Mouse (Mus musculus) cerebellum, adult 8-10 months (tissue): ENCODE results near the gene Golt1a.
A peak's percentile ranks its signal among the peaks of the same experiment; 100 is the strongest.

Experiments used
- DNase-seq: peaks from one replicate; pipeline ENCODE4 v3.0.0; 2022

The Golt1a gene

DNA sequence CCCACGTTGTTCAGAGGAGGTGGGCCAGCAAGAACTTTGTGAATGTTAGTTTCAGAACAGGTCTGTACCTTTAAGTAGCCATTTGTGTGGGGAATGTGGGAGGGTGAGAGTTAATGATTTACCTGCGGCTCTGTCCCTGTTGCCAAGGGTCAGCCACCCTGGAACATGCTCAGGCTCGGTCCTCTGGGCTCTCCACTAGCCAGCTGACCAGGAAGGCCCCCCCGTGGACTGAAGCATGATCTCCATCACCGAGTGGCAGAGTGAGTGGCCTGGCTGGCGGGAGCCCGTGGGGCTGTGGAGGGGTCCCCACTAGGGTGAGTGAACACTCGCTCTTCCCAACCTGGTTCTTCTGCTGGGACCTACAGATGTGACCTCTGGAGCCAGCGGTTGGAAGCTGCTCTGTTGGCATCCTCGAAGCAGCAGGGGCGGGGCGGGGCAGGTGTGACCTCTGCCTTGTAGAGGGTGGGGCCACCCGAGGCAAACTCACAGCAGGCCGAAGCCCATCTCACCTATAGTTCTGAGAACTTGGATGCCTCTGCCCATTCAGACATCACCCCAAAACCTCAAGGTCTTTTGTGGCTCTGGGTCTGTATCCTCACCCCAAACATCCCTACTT, at the start of gene Golt1a:
TSS of gene Golt1a (plus strand) at position 149 of the 616 bp plus-strand sequence.
- DNase-seq: no peak

DNA sequence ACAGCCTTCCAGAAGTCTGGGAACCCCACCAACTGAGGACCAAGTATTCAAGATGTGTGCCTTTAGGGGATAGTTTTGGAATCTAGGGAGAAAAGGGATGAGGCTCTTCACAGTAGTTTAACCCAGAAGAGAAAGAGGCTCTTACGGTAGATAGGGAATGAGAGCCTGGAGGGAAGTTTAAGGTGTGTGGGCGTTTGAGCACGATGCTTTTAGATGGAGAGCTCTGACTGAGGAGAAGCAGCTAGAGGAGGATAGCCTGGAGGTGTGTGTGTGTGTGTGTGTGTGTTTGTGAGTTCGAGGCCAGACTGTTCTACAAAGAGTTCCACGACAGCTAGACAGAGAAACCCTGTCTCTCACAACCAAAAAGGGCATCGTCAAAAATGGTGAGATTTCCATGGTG, 47.0 kb upstream of the Golt1a start:
- no peak for DNase-seq

DNA sequence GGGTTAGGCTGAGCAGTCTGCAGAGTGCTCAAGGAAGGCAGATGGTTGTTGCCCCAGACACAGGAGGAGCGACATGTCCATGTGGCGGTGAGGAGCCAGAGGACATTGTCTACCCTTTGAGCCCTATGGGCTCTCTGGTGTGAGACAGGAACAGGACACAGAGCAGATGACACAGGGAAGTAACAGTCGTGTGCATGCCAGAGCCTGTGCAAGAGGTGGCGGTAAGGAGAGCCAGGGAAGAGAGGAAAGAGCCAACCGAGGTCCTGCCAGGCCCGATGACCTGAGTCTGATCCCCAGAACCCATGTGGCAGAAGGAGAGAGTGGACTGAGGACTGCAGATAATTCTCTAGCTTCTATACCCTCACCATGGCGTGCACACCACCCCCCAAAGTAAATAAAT, 46.5 kb upstream of the Golt1a start:
- DNase-seq: no peak

DNA sequence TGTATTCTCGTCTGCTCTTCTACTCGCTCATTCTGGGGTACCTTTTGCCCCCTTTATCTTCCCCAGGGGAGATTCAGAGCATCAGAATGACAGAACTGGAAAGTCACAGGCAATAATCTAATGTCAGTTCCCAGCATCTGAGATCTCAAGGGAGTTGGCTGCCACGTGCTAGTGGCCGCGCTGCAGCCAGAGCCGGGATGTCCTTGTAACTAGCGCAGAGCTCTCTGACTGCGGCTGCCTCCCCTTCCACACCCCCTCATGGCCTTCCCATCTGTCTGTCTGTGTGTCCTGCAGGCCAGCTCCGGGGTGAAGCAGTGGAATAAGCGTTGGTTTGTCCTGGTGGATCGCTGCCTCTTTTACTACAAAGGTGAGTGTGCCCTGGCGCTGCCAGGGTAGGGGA, 45.2 kb upstream of the Golt1a start:
- DNase-seq: no peak

DNA sequence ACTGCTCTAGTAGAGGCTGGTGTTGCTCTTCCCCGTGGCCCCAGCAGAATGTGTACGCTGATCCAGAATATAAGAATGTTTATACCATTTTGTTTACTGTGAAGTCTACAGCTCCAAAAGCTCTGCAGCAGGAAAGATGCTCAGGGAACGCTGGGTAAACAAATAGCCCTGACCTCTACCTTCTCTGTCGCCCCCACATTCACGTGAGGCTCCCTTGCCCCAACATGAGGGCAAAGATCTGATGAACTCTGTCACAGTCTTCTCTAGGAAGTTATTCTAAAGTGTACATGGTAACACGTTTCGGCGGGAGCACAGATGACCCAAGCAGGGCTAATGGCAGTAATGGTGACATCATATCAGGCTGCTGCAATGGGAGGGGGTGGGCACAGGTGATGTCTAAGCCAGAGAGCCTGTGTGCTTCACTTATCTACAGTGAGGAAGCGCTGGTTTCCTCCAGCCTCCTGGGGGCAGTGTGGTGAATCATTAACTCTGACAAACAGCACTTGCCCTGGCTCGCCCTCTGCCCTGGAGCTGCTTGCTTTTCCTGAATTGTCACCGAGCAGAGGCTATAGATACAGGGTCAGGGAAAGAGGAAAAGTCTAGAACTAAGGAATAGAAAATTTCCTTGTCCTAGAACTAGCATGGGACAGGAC, 44.4 kb upstream of the Golt1a start:
- no peak for DNase-seq

DNA sequence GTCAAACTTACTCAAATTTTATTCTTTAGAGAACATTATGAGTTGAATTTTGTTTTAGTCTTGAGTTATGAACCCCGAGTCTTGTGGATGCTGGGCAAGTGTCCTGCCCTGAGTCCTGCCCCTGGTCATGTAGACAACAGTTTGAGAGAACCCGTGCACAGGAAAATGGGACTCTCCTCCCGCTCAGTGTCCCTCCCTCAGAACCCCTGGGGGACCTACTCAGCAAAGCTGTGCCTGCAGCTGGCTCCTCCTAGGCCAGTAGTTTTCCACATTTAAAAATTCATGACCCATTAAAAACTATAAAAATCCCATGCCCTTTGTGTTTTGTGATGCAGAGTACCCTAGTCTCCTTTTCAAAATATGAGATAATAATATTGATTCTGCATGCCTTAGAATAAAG, 42.5 kb upstream of the Golt1a start:
- DNase-seq: no peak

DNA sequence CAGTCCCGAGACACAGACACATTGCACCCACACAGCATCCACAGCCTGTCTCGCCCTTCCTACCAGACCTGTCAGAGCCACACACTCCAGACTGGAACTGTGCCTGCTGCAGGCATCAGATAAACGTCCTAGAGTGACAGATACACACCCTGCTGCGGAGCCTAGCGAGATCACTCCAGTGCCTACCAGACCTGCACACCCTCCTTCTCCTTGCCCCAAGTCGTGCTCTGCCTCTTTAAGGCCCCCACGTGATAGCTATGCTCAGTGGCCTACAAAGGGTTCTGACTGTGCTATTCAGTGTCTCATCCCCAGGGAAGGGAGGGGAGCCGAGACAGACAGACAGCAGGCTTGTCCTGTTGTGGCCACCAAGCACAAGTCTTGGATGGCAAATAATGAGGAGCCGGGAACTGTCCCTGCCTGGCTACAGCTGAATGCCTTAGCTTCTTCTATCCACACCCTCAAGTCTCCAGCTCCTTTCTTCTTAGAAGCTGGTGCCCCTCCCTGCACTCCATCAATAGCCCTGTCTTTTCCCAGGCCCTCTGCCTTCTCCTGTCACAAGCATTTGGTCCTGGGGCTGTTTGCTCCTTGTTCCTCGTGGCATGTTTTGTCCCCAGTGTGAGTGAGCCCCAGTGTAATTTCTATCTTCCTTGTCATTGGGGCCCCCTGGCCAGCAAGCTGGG, 41.6 kb upstream of the Golt1a start:
- no peak for DNase-seq

DNA sequence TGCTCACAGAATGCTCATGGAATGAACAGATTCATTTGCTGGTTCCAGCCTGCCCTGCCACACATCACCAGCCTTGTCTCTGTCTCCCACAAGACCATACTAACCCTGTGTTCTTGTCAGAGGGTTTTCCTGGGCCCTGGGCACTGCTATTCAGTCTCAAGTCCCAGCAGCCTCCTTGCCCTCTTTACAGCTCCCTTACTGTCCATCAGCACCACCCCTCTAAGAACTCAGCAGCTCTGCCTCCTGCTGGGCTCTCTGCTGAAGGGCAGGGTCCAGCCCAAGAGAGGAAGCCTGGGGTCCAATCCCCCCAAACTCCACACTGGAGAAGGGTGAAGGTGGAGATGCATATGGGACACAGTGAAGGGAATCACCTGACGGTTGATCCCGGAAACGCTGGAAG, 41.1 kb upstream of the Golt1a start:
- no peak for DNase-seq

DNA sequence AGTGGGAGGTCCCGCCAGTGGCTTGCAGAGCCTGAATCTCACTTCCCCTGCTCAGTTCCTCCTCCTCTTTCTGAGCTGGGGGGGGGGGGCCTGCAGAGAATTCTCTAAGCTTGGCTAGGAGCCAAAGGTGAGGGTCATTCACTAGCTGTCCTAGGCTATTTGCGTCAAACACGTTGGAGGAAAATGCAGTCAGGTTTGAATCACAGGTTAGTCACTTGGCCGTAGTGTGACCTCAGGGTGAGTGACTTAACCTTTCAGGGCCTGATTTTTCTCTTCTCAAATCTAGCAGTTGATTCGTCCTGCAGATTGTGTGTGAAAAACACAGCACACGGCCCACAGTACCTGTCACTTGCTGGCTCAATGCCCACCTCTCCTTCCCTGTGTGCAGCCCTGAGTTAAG, 39.3 kb upstream of the Golt1a start:
- DNase-seq: no peak

DNA sequence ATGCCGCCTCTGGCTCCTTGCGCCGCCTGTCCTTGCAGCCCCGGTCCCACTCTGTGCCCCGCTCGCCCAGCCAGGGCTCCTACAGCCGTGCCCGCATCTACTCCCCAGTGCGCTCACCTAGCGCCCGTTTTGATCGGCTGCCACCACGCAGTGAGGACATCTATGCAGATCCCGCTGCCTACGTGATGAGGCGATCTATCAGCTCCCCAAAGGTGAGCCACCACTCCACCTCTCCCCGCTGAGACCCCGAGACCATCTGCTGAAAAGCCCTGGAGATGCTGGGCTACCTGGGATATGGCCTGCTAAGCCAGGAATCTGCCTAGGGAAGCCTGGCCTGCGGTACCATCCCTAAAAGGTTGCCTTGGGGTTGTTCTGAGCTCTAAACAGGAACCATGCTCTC, 35.4 kb upstream of the Golt1a start:
- no peak for DNase-seq

DNA sequence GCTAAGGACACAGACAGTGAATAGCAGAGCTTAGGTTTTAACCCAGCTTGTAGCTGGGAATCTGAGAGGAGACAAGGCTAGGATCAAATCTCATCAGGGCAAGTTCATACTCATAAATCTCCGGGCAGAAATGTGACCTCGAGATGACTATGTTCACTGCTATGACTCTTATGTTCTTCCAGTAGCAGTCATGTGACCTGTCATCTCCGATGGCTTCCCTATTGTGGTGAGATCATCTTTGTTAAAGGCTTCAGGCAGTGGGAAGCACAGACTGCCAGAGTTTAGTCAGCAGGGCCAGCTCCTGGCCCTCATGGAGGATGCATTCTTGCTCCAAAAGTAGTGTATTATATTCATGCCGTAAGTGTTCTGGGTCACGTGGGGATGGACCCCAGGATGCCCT, 32.6 kb upstream of the Golt1a start:
- DNase-seq: no peak

DNA sequence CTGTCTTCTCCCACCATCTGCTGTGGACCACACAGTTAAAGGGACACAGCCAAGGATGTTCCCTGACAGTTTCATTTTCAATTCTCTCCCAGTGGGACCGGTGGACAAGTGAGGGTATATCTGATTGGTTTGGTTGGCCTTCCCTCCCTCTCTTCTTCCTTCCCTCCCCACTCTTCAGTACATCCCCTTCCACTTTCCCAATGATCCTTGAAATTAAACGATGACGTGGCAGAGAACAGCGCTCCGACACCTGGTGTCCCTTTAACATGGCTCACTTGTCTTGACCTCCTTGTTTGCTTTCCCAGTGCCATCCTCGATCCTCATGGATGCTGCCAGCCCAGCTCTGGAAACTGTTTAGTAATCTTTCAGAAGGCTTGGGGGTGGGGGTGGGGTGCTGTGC, 31.1 kb upstream of the Golt1a start:
- DNase-seq: no peak

DNA sequence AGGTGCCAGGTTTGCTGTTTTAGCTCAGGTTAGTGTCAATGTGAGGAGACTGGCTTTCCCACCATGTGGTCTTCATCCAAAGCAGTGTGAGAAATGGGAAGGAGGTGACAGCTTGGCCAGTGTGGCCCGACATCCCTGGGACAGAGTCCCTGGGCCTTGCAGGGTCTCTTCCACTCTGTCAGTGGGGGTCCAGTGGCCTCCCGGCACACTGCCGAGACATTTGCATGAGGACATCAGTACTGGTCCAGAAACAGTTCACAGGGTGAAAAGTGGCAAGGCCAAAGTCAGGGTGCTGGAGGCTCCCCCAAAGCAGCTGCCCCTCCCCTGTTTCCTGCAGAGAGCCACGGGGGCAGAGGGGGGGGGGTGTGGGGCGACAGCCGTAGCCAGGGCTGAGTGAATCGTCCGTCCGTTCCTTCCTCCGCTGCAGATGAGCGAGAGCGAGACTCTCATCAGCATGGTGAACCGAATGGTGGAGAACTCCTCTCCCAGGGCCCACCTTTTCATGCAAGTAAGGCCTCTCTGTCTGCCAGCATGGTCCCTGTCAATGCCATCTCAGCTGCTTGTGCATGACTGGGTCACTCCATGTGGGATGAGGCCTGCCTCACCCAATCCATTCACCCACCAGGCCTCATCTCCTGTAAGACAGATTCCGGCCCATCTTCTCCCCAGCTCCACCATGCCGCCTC, 30.5 kb upstream of the Golt1a start:
- no peak for DNase-seq

DNA sequence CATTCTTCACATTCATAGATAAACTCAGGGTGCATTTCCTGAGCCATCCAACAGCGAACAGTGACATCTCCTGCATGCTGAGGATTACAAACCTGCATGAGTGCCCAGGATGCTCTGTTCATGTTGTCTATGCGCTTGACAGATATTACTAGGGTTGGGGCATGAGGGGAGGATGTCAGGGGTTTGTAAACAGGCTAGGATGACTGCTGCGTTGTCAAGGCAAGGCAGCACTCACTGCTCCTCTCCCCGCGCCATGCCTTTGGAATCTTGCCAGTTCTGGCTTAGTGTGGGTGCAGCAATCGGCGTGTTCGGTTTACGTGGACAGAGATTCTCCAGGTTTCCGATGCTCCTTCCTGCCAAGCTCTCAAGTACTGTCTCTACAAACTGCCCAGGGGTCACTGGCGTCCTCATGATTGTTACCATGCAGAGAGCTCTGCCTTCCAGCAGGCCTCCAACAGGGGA, 29.9 kb upstream of the Golt1a start:
- no peak for DNase-seq

DNA sequence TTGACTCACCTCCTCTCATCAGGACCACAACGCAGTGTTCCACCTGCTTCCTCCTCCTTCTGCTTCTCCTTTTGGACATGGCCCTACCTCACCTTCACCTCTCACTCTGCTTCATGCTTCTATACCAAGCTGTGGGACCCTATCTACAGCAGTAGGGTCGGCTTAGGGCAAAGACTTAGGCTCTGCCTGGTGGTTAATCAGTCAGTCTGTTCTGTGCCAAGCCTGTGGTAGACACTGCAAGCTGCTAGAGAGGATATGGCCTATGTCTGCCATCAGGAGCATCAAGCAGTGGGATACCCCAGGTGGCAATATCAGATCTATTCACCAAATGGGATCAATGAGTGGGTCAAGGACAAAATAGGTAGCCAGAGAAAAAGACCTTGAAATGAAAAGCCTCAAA, 29.1 kb upstream of the Golt1a start:
- DNase-seq: no peak

DNA sequence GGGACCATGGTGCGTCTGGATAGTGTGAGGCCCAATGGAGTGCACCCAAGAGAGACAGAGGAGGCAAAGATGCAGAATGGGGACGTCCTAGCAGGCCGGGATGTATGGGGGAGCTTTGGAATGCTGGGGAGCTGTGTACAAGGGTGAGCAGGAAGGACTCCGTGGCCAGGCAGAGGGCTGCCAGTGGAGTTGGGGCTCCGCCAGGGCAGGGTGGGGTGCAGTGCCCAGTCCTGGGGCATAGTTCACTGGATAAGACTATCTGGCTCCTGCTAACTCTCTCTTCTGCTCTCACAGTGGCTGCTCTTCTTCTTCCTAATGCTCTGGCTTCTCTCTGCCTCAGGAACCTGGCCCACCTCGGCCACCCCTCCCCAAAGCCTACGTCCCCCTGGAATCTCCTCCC, 23.7 kb upstream of the Golt1a start:
- no peak for DNase-seq

DNA sequence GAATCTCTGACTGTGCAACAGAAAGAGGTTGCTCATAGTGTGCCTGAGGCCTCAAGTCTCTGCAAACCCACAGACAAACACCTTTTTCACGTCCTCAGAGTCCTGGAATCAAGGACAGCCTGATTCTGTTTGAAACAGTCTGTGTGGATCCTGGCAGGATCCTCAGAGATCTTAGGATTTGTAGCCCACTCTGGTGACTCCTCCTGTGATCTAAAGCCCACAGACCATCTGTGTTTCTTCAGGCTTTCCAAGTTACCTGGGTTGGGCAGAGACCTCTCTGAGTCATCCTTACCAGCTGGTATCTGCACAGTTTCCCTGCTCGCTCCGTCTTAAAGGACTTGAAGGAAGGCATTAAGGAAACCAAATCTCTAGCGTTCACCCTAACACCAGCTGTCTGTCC, 22.5 kb upstream of the Golt1a start:
- DNase-seq: no peak

DNA sequence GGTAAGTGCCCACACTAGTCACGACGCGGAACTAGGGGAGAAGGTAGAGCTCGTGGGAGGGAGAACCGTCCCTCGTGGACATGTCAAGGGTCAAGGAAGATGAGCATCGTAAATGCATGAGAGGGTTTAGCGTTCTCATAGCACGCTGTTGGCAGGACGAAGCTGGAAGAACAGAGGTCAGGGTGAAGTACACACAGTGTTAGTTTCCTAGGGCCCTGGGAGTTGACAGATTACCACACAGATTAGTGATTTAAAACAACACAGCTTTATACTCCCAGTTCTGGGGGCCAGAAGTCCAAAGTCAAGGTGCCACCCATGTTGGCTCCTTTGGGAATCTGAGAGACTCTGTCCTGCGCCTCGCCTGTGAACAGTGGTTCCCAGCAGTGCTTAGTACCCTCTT, 21.7 kb upstream of the Golt1a start:
- no peak for DNase-seq

DNA sequence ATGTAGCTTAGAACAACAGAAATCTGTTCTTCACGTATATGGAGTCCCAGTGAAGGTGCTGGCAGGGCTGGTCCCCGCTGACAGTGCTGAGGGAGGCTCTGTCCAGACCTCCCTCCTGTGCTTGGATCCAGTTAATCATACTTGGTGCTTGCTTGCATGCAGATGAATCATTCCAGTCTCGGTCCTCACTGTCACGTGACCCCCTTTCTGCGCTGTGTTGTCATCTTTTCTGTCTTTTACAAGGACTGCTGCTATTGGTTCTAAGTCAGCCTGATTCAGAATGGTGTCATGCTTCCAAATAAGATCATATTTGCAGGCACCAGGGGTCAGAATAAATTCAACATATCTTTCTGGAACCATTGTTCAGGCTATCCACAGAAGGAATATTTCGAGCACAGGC, 17.7 kb upstream of the Golt1a start:
- no peak for DNase-seq

DNA sequence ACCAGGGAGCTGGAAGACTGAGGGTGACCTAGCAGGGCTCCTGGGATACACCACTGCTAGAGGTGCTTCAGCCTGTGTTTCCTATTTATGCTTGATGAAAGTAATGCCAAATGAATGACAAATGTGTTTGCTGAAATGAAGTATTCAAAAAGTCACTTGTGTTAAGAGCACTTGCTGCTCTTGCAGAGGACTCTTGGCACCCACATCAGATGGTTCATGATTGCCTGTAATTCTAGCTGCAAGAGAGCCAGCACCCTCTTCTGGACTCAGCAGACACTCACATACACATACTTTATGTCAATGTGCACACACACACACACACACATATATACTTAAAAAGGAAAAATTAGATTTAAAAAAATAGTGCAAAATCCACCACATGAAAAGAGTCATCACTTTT, 17.0 kb upstream of the Golt1a start:
- DNase-seq: no peak

DNA sequence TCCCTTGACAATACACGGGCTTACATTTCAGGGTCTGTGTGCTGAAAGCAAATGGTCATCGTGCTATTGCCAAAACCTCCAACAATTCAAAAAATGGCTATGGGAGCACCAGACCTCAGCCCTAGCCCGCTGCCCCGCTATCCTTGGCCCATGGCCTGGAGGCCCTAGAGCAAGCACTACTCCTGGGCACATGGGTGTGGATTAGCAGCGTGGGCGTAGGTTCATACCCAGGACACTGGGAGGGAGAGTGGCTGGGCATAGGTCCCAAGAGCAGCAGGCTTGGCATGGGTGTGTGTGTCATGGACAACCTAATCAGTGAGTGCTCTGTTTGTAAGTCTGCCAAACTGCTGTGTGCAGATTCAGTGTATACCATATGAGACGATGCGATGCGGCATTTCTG, 13.2 kb upstream of the Golt1a start:
- DNase-seq: peak; percentile 32

DNA sequence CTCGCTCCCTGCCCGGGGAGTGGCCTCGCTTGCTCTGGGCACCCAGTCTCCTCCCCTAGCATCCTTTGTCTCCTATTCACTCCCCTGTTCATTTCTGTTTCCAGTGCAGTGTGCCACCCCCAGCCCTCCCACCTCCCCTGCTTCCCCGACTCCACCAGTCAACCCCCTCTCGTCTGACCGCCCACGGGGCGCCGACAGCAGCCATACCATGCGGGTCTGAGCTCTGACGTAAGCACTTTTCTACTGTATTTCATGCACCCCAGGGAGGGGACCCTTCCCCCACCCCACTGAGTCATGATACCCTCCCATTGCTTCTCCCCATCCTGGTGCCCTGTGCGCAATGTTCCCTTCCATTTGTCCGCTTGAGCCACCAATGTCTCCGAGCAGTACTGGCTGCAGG, 10.8 kb upstream of the Golt1a start:
- DNase-seq: no peak

DNA sequence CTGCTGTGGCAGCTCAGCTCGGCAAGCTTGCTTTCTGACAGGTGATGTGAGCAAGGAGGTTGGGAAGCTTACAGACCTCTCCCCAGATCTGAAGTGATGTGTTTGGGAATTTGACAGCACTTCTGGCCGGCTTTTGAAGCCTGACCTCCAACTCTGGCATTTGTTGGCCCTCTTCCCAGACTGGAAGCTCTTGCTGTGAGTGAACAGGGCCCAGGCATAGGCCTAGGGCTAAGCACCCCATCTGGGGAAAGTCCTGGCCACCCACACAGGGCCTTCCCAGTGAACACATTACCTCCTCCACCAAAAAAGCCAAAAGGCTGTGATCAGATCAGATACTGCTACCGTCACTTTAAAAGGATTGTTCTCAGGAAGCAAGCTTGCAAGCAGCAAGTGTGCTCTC, 7.1 kb upstream of the Golt1a start:
- DNase-seq: peak; percentile 25

DNA sequence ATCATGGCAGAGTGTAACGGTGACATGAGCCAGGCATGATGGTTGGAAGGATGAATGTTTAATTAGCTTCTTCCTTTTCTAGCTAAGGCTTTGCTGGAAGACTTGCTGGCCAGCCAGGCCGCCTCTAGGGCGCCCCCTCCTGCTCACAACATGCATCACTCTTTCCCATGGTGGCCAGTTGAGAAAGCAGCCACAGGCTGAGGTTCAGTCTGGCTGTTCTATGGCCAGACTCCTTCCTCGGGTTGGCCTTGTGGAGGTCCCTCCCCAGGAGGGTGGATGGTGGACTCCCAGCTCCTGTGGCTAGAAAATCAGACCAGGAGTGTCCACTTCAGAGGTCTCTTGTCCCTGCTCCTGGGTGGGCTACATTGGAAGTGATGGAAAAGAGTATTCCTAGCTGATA, 2.8 kb upstream of the Golt1a start:
- DNase-seq: peak; percentile 78
